Mouse (Mus musculus) MEL-GATA-1-ER (cell line): ENCODE measurements at regions not wholly inside any gene's neighbourhood (a gene's known extent, or its start where the extent isn't known, plus 50 kb on each side); places are given as distances from the start of the nearest gene placed in this dataset.

Experiments used
- DNase-seq: peaks from one replicate; pipeline ENCODE4 v3.0.0-alpha.2; 2012; ENCODE audit warnings: low read depth; ENCODE audit errors: extremely low read depth

GRCm38 (mm10) chr14:91658654-91659421, 2231.6 kb downstream of the Pcdh9 start:
- DNase-seq, result no peak

- DNase-seq, result no peak
Measured at GRCm38 (mm10) chr14:91656011-91656410, 2234.5 kb downstream of the Pcdh9 start.

GRCm38 (mm10) chr14:91630976-91631375, 2259.5 kb downstream of the Pcdh9 start:
- DNase-seq, result no peak

GRCm38 (mm10) chr14:91614391-91614790, 2276.1 kb downstream of the Pcdh9 start:
- DNase-seq, result no peak

GRCm38 (mm10) chr14:91604570-91604969, 2285.9 kb downstream of the Pcdh9 start:
- DNase-seq, result no peak

GRCm38 (mm10) chr14:91582462-91582861, 2308.0 kb downstream of the Pcdh9 start:
- DNase-seq, result no peak

- no peak for DNase-seq
Measured at GRCm38 (mm10) chr14:91581684-91582424, 2308.6 kb downstream of the Pcdh9 start.

GRCm38 (mm10) chr14:91569100-91569499, 2321.4 kb downstream of the Pcdh9 start:
- DNase-seq, result no peak

GRCm38 (mm10) chr14:91539181-91539580, 2351.3 kb downstream of the Pcdh9 start:
- no peak for DNase-seq

- no peak for DNase-seq
Measured at GRCm38 (mm10) chr14:91534931-91535330, 2355.5 kb downstream of the Pcdh9 start.

GRCm38 (mm10) chr14:91498449-91498848, 2392.0 kb downstream of the Pcdh9 start:
- no peak for DNase-seq

GRCm38 (mm10) chr14:91478358-91478870, 2412.1 kb downstream of the Pcdh9 start:
- no peak for DNase-seq

GRCm38 (mm10) chr14:91463910-91464309, 2426.6 kb downstream of the Pcdh9 start:
- no peak for DNase-seq

GRCm38 (mm10) chr14:91462671-91463070, 2427.8 kb downstream of the Pcdh9 start:
- DNase-seq, result no peak

- peak; percentile 12 for DNase-seq
Measured at GRCm38 (mm10) chr14:91458756-91459155, 2431.7 kb downstream of the Pcdh9 start.
